Mouse (Mus musculus) C2C12 (cell line): ENCODE results near the gene Chrdl2.

Experiments
- CTCF ChIP-seq: IDR thresholded peaks from one replicate; pipeline ENCODE4 v1.5.1; 2011; ENCODE audit not compliant: control insufficient read depth, insufficient read depth, insufficient read length
- MAX ChIP-seq: IDR thresholded peaks from one replicate; pipeline ENCODE4 v1.6.1; 2011; ENCODE audit warnings: mild to moderate bottlenecking, control low read depth
- MYOG ChIP-seq: IDR thresholded peaks from one replicate; pipeline ENCODE4 v1.6.1; 2011; ENCODE audit not compliant: control insufficient read depth, insufficient read length; ENCODE audit errors: extremely low read depth

GRCm38 (mm10) chr7:100034815-100035463, 29.0 kb downstream of the Chrdl2 start:
- no peak for TF ChIP-seq CTCF
- TF ChIP-seq MYOG = no peak
- TF ChIP-seq MAX = no peak
